Mouse (Mus musculus): ENCODE measurements around the gene Taar3. TPM values are rescaled to one million over a fixed set of nuclear protein-coding genes. Genes with fewer than 3 reads are reported as not detected.

The Taar3 gene
- polyA plus RNA-seq, 1 experiment from 2014 or later, result not detected

DNA sequence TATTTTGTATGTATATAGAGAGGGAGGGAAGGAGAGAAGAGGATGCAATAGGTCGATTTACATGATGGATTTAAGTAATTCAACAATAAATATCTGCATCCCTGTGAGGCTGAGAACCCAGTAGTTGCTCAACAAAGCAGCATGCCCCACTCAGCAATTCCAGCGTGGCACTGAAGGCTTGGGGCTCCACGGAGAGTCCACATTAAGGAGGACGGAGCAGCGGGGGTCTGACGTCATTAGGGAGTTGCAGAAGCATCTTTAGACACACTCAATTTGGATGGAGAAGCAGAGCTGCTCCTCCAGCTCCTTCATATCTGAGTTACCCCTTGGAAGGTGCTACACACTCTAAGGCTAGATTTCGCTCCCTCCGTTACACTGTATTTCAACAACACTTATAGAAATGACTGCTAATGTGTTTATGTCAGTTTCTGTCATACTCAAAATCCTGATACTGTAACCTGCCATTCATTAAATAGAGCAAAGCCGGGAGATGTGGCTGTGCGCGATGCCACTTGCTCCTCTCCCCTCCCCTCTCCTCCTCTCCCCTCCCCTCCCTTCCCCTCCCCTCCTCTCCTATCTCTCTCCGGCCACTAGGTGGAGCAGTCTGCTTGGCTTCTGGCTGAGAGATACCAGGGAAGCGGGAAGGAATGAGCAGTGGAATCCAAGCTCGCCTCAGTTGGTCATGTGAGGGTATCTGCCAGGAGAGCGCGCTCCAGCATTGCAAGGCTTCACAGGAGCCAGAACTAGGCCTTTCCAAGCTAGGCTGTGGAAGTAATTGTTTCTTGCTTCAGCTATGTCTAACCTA, 29.7 kb downstream of the Taar3 start:
- H3K4me2 ChIP-seq (ENCODE audit: low read depth), result no peak overlapping the region
- no peak overlapping the region for H3K9ac ChIP-seq (ENCODE audit: low read length)
- H3K27me3 ChIP-seq (ENCODE audit: control insufficient read depth, insufficient read depth, low read length), result no peaks in the 10 kb centered on the region
- no peaks in the 10 kb centered on the region for H3K4me1 ChIP-seq (ENCODE audit: control insufficient read depth, insufficient read depth, low read length)
- no peaks in the 10 kb centered on the region for H3K36me3 ChIP-seq (ENCODE audit: control insufficient read depth, insufficient read depth, low read length)
- DNase-seq (ENCODE audit: low spot score) (peak; percentile 85), ATAC-seq (ENCODE audit: insufficient read depth, low FRiP score, low TSS enrichment) (peak; percentile 83)
- no peak overlapping the region for H3K27ac ChIP-seq (ENCODE audit: low read depth, low read length)
- 43% methylated on average over 16 of the region's 16 CpGs for WGBS
- no peaks in the 10 kb centered on the region for H3K9me3 ChIP-seq (ENCODE audit: control insufficient read depth, low read length)
- H3K4me3 ChIP-seq (ENCODE audit: low read depth, low read length), result no peak overlapping the region

DNA sequence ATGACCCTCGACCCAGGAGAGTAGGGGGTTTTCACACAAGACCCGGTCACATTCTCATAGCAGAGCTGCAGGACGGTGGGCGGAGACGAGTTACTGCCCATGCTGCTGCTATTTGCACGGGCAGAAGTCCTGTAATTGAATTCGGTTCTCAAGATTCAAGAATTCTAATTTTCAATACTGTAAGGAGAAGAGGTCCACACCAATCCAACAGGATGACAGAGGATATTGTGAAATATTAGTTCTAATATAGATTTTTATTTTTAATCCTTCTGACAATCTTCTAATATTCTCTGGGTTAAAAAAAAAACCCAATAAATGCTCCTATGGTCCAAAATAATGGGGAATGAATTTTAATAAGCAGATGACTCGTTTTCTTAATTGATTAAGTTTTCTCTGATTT, 36.2 kb downstream of the Taar3 start, which contains the start of gene Taar6:
Gene Taar6, minus strand, starts transcription at position 101 of the 400 bp plus-strand sequence.
- Histone ChIP-seq H3K9ac (ENCODE audit: low read length) (no peak within 1 kb of the TSS), H3K4me2 (ENCODE audit: low read depth) (no peak within 1 kb of the TSS), H3K4me3 (ENCODE audit: low read depth, low read length) (no peak within 1 kb of the TSS), H3K27me3 (ENCODE audit: control insufficient read depth, insufficient read depth, low read length) (no peaks in the 10 kb centered on the region), H3K9me3 (ENCODE audit: control insufficient read depth, low read length) (no peaks in the 10 kb centered on the region), H3K27ac (ENCODE audit: low read depth, low read length) (no peak within 1 kb of the TSS), H3K4me1 (ENCODE audit: control insufficient read depth, insufficient read depth, low read length) (no peaks in the 10 kb centered on the region), H3K36me3 (ENCODE audit: control insufficient read depth, insufficient read depth, low read length) (no peaks in the 10 kb centered on the region)
- DNase-seq (ENCODE audit: low spot score), result no peak
- ATAC-seq (ENCODE audit: insufficient read depth, low FRiP score, low TSS enrichment), result no peak
- 77% methylated on average over 8 of the region's 8 CpGs for WGBS

DNA sequence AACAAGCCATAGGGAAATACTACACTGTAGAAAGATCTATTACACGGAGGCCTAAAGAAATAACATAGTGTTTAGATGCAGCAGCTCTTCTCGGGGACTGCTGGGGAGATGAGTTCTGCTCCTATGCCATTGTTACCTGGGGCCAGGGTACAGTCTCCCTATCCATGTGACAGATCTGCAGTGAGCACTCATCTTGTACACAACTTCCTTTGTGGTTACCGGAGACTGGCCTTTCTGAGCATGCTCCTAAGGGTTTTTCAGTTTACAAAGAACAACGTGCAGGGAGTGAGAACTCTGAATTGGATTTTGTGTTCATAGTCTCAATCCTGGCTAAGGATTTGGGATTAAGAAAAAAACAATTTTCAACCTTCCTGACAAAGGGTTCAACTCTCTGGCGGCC, 37.1 kb downstream of the Taar3 start:
- Histone ChIP-seq H3K9ac (ENCODE audit: low read length) (no peak overlapping the region), H3K4me1 (ENCODE audit: control insufficient read depth, insufficient read depth, low read length) (no peaks in the 10 kb centered on the region), H3K4me3 (ENCODE audit: low read depth, low read length) (no peak overlapping the region), H3K27ac (ENCODE audit: low read depth, low read length) (no peak overlapping the region), H3K9me3 (ENCODE audit: control insufficient read depth, low read length) (no peaks in the 10 kb centered on the region), H3K27me3 (ENCODE audit: control insufficient read depth, insufficient read depth, low read length) (no peaks in the 10 kb centered on the region), H3K4me2 (ENCODE audit: low read depth) (no peak overlapping the region), H3K36me3 (ENCODE audit: control insufficient read depth, insufficient read depth, low read length) (no peaks in the 10 kb centered on the region)
- no peak for DNase-seq (ENCODE audit: low spot score)
- WGBS, result 79% methylated on average over 5 of the region's 5 CpGs
- ATAC-seq (ENCODE audit: insufficient read depth, low FRiP score, low TSS enrichment), result no peak

DNA sequence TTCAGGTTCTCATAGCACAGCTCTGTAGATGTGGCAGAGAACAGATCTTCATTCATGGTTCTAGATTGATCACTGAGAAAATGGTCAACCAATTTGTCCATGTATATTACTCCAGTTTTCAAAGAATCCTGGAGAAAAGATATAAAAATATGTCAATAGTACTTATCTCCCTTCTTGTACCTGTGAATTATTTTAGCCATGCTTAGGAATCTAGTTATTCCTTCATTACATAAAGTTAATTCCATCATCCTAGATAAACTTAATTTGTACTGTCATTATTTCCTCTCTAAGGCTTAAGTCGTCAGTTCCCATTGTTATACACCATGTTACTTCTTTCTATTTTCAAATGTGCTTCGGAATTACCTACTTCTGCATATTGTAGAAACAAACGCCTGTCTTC, 44.0 kb downstream of the Taar3 start, which contains the start of gene Taar7a:
Gene Taar7a, minus strand, starts transcription at position 101 of the 400 bp plus-strand sequence.
- 88% methylated on average over 3 of the region's 3 CpGs for WGBS
- Histone ChIP-seq H3K4me3 (ENCODE audit: low read depth, low read length) (no peak within 1 kb of the TSS), H3K36me3 (ENCODE audit: control insufficient read depth, insufficient read depth, low read length) (no peaks in the 10 kb centered on the region), H3K27me3 (ENCODE audit: control insufficient read depth, insufficient read depth, low read length) (no peaks in the 10 kb centered on the region), H3K9ac (ENCODE audit: low read length) (no peak within 1 kb of the TSS), H3K4me2 (ENCODE audit: low read depth) (no peak within 1 kb of the TSS), H3K4me1 (ENCODE audit: control insufficient read depth, insufficient read depth, low read length) (no peaks in the 10 kb centered on the region), H3K27ac (ENCODE audit: low read depth, low read length) (no peak within 1 kb of the TSS), H3K9me3 (ENCODE audit: control insufficient read depth, low read length) (no peaks in the 10 kb centered on the region)
- no peak for ATAC-seq (ENCODE audit: insufficient read depth, low FRiP score, low TSS enrichment)
- no peak for DNase-seq (ENCODE audit: low spot score)

DNA sequence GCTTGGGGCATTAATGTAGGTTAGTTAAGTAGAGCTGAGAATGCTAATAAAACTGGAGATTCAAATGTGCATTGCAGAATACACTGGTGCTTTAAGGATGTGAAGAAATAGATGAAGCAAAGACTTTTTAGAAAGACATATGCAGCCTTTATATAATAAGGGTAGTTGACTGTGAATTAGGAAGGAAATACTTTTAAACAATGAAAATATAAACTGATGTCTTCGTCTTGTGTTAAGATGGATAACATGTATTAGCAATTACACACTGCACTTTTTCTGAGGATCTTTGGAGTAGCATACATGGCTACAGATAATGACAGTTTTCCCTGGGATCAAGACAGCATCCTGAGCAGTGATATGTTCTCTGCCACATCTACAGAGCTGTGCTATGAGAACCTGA, 50.3 kb downstream of the Taar3 start, which contains the start of gene Taar7b:
Gene Taar7b, plus strand, starts transcription at position 301 of the 400 bp plus-strand sequence.
- DNase-seq (ENCODE audit: low spot score) (no peak), ATAC-seq (ENCODE audit: insufficient read depth, low FRiP score, low TSS enrichment) (no peak)
- WGBS, result 83% methylated on average over 1 of the region's 1 CpGs
- Histone ChIP-seq H3K9ac (ENCODE audit: low read length) (no peak within 1 kb of the TSS), H3K27ac (ENCODE audit: low read depth, low read length) (no peak within 1 kb of the TSS), H3K4me3 (ENCODE audit: low read depth, low read length) (no peak within 1 kb of the TSS), H3K4me2 (ENCODE audit: low read depth) (no peak within 1 kb of the TSS), H3K36me3 (ENCODE audit: control insufficient read depth, insufficient read depth, low read length) (no peaks in the 10 kb centered on the region), H3K4me1 (ENCODE audit: control insufficient read depth, insufficient read depth, low read length) (no peaks in the 10 kb centered on the region), H3K9me3 (ENCODE audit: control insufficient read depth, low read length) (no peaks in the 10 kb centered on the region), H3K27me3 (ENCODE audit: control insufficient read depth, insufficient read depth, low read length) (no peaks in the 10 kb centered on the region)

Other genes with a start within 250 kb of the Taar3 start
- 115 and 133 TPM in 2 replicates for gene Rps12, start 162.3 kb upstream of the Taar3 start, polyA plus RNA-seq (2014; fragmentation: Nextera tagmentation; extraction: Ambion mirVana)
- 15.8 and 16.0 TPM in 2 replicates for gene Slc18b1, start 152.6 kb upstream of the Taar3 start, polyA plus RNA-seq (2014; fragmentation: Nextera tagmentation; extraction: Ambion mirVana)
- gene Vnn3, start 98.1 kb upstream of the Taar3 start, polyA plus RNA-seq (2014; fragmentation: Nextera tagmentation; extraction: Ambion mirVana), result not detected in 2 replicates
- 0.82 and 0.96 TPM in 2 replicates for gene Vnn1, start 54.9 kb upstream of the Taar3 start, polyA plus RNA-seq (2014; fragmentation: Nextera tagmentation; extraction: Ambion mirVana)
- not detected in 2 replicates for gene Taar1, start 29.2 kb upstream of the Taar3 start, polyA plus RNA-seq (2014; fragmentation: Nextera tagmentation; extraction: Ambion mirVana)
- not detected in 2 replicates for gene Taar2, start 11.0 kb upstream of the Taar3 start, polyA plus RNA-seq (2014; fragmentation: Nextera tagmentation; extraction: Ambion mirVana)
- not detected in 2 replicates for gene Taar4, start 10.9 kb downstream of the Taar3 start, polyA plus RNA-seq (2014; fragmentation: Nextera tagmentation; extraction: Ambion mirVana)
- gene Taar5, start 21.1 kb downstream of the Taar3 start, polyA plus RNA-seq (2014; fragmentation: Nextera tagmentation; extraction: Ambion mirVana), result not detected in 2 replicates
- gene Taar6, start 36.1 kb downstream of the Taar3 start, polyA plus RNA-seq (2014; fragmentation: Nextera tagmentation; extraction: Ambion mirVana), result not detected in 2 replicates
- not detected in 2 replicates for gene Taar7a, start 43.9 kb downstream of the Taar3 start, polyA plus RNA-seq (2014; fragmentation: Nextera tagmentation; extraction: Ambion mirVana)
- gene Taar7b, start 50.4 kb downstream of the Taar3 start, polyA plus RNA-seq (2014; fragmentation: Nextera tagmentation; extraction: Ambion mirVana), result not detected in 2 replicates
- gene Taar7d, start 77.7 kb downstream of the Taar3 start, polyA plus RNA-seq (2014; fragmentation: Nextera tagmentation; extraction: Ambion mirVana), result not detected in 2 replicates
- not detected in 2 replicates for gene Taar7e, start 88.1 kb downstream of the Taar3 start, polyA plus RNA-seq (2014; fragmentation: Nextera tagmentation; extraction: Ambion mirVana)
- not detected in 2 replicates for gene Taar7f, start 100.0 kb downstream of the Taar3 start, polyA plus RNA-seq (2014; fragmentation: Nextera tagmentation; extraction: Ambion mirVana)
- gene Taar8a, start 126.9 kb downstream of the Taar3 start, polyA plus RNA-seq (2014; fragmentation: Nextera tagmentation; extraction: Ambion mirVana), result not detected in 2 replicates
- not detected in 2 replicates for gene Taar8b, start 142.7 kb downstream of the Taar3 start, polyA plus RNA-seq (2014; fragmentation: Nextera tagmentation; extraction: Ambion mirVana)
- gene Taar8c, start 152.4 kb downstream of the Taar3 start, polyA plus RNA-seq (2014; fragmentation: Nextera tagmentation; extraction: Ambion mirVana), result not detected in 2 replicates
- not detected in 2 replicates for gene Taar9, start 160.0 kb downstream of the Taar3 start, polyA plus RNA-seq (2014; fragmentation: Nextera tagmentation; extraction: Ambion mirVana)
- 112 and 126 TPM in 2 replicates for gene Stx7, start 199.7 kb downstream of the Taar3 start, polyA plus RNA-seq (2014; fragmentation: Nextera tagmentation; extraction: Ambion mirVana)